Mouse (Mus musculus) intestine, embryonic 14.5 days (tissue): ENCODE data around the gene Got1. TPM values are rescaled to one million over a fixed set of nuclear protein-coding genes. Genes with fewer than 3 reads are reported as not detected.

ENCODE experiments used
- ATAC-seq: fragments of 200-750 bp; cut with Nextera tagmentation; replicated peaks from 2 replicates; pipeline ENCODE4 v1.8.0; 2017; ENCODE audit warnings: low read depth, moderate number of reproducible peaks, moderate TSS enrichment, moderate library complexity; ENCODE audit not compliant: low FRiP score, low TSS enrichment
- DNase-seq: peaks from one replicate; pipeline ENCODE4 v3.0.0-alpha.2; 2018; ENCODE audit warnings: low spot score
- H3K27ac ChIP-seq: fragments of 300-500 bp; sonication (generic); 2 replicates; pipeline ENCODE4 v1.5.1; 2014; ENCODE audit warnings: low read depth, mild to moderate bottlenecking, control low read depth
- H3K27me3 ChIP-seq: fragments of 300-500 bp; sonication (generic); replicated peaks from 2 replicates; pipeline ENCODE4 v1.6.1; 2014; ENCODE audit warnings: low read length, control low read depth; ENCODE audit not compliant: control insufficient read depth, insufficient read depth
- H3K36me3 ChIP-seq: fragments of 300-500 bp; sonication (generic); 2 replicates; pipeline ENCODE4 v1.6.1; 2014; ENCODE audit warnings: low read length, control low read depth; ENCODE audit not compliant: control insufficient read depth, insufficient read depth
- H3K4me1 ChIP-seq: fragments of 300-500 bp; sonication (generic); replicated peaks from 2 replicates; pipeline ENCODE4 v1.6.1; 2014; ENCODE audit warnings: low read length, control low read depth, mixed read lengths; ENCODE audit not compliant: control insufficient read depth, insufficient read depth
- H3K4me2 ChIP-seq: fragments of 300-500 bp; sonication (generic); 2 replicates; pipeline ENCODE4 v1.6.1; 2014; ENCODE audit warnings: low read length
- H3K4me3 ChIP-seq: fragments of 300-500 bp; sonication (generic); 2 replicates; pipeline ENCODE4 v1.5.1; 2014; ENCODE audit warnings: low read depth, low read length, control low read depth, mixed read lengths
- H3K9ac ChIP-seq: fragments of 300-500 bp; sonication (generic); 2 replicates; pipeline ENCODE4 v1.6.1; 2014; ENCODE audit warnings: mild to moderate bottlenecking, low read length
- H3K9me3 ChIP-seq: fragments of 300-500 bp; sonication (generic); 2 replicates; pipeline ENCODE4 v1.6.1; 2016; ENCODE audit warnings: low read length, control low read depth; ENCODE audit not compliant: control insufficient read depth
- WGBS: fragments of 180-500 bp; shearing (Covaris S2); extraction: QIAGEN DNeasy Blood & Tissue Kit; methylation state at CpG from one replicate; pipeline ENCODE4 v1.1.7; 2014; 5-methylcytosine and 5-hydroxymethylcytosine counted together
- polyA plus RNA-seq: library from polyadenylated mRNA; unstranded; fragments of >200 nt; fragmentation: Nextera tagmentation; extraction: Ambion mirVana; gene quantifications from 2 replicates; pipeline ENCODE4 v1.2.1, GENCODE M21; 2014

Got1 gene
- polyA plus RNA-seq, 1 experiment from 2014 or later, result 35.8 TPM

GRCm38 (mm10) chr19:43487429-43487828 is 37.0 kb downstream of the Got1 start:
- no peaks in the 10 kb centered on the region for H3K4me1 ChIP-seq
- 34% methylated on average over 3 of the region's 3 CpGs for WGBS
- H3K36me3 ChIP-seq, result no peaks in the 10 kb centered on the region
- no peak overlapping the region for H3K27ac ChIP-seq
- H3K9ac ChIP-seq, result no peak overlapping the region
- H3K27me3 ChIP-seq, result no peaks in the 10 kb centered on the region
- no peak overlapping the region for H3K4me2 ChIP-seq
- H3K4me3 ChIP-seq, result no peak overlapping the region
- ATAC-seq (no peak), DNase-seq (no peak)
- H3K9me3 ChIP-seq, result no peaks in the 10 kb centered on the region

DNA sequence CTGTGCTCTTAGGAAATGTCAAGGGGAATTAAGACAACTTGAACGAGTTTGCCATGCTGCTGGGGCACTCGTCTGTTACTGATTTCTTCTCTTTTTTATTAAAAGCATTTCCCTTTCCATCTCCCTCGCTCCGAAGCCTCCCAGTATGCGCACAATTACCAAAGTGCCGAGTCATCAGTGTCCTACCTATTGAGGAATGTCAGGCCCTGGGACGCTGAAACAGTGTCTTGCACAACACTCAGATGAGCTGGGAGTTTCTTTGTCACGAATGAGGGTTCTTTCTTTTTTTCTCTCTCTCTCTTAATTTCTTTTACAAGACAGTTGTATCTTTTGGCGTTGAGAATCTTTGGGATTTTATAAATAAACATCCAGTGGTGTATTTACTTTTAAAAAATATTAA is 43.9 kb downstream of the Got1 start:
- H3K4me2 ChIP-seq, result no peak overlapping the region
- no peak overlapping the region for H3K9ac ChIP-seq
- no peaks in the 10 kb centered on the region for H3K27me3 ChIP-seq
- WGBS, result 68% methylated on average over 9 of the region's 9 CpGs
- no peak overlapping the region for H3K27ac ChIP-seq
- DNase-seq (no peak), ATAC-seq (no peak)
- H3K4me3 ChIP-seq, result no peak overlapping the region
- no peaks in the 10 kb centered on the region for H3K36me3 ChIP-seq
- H3K4me1 ChIP-seq, result no peaks in the 10 kb centered on the region
- no peaks in the 10 kb centered on the region for H3K9me3 ChIP-seq

- Histone ChIP-seq H3K4me3 (no peak overlapping the region), H3K9ac (no peak overlapping the region), H3K36me3 (no peaks in the 10 kb centered on the region), H3K27me3 (no peaks in the 10 kb centered on the region), H3K4me2 (no peak overlapping the region), H3K9me3 (no peaks in the 10 kb centered on the region), H3K4me1 (no peaks in the 10 kb centered on the region), H3K27ac (no peak overlapping the region)
- no peak for ATAC-seq
- DNase-seq, result no peak
- 84% methylated on average over 5 of the region's 5 CpGs for WGBS
Measured at GRCm38 (mm10) chr19:43479431-43479830, 45.0 kb downstream of the Got1 start.

DNA sequence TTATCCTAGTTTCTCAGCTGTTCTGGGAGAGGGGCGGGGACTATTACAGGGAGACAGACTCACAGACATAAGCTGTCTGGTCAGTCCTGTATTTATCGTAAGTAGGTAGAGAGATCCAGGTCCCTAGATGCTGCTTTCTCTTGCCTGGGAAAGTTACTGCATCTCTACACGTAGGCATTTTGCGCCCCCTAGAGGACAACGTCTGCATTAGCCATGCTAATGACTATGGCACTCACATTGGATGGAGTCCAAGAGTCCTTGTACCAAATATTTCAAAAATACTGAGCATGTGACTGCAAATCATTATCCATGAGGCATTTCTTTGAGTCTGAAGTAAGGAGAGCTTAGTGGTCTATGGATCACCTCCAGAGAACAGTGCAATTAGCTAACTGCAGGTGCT is 45.5 kb downstream of the Got1 start:
- ATAC-seq (no peak), DNase-seq (peak; percentile 75)
- H3K9ac ChIP-seq, result no peak overlapping the region
- H3K9me3 ChIP-seq, result no peaks in the 10 kb centered on the region
- H3K4me1 ChIP-seq, result no peaks in the 10 kb centered on the region
- H3K4me3 ChIP-seq, result no peak overlapping the region
- H3K4me2 ChIP-seq, result no peak overlapping the region
- H3K27me3 ChIP-seq, result no peaks in the 10 kb centered on the region
- no peaks in the 10 kb centered on the region for H3K36me3 ChIP-seq
- WGBS, result 20% methylated on average over 5 of the region's 5 CpGs
- no peak overlapping the region for H3K27ac ChIP-seq

DNA sequence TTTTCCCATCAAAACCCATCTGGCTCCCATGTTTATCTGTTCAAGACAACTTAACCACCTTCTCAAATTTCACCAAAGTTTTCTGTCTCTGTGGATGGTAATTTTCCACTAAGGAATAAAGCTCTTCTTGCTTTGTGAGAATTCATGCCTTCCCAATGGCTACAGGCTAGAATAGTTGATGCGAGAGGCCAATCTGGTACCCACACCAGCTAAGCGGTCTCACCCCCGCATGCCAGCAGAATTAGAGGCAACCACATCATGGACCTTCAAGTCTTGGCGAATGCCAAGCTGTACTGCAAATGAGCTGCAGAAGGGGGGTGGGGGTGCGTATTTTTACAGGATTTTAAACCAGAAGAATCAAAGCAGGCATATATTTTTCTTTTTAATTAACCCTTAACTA is 47.0 kb downstream of the Got1 start:
- 89% methylated on average over 5 of the region's 5 CpGs for WGBS
- Histone ChIP-seq H3K36me3 (no peaks in the 10 kb centered on the region), H3K4me1 (no peaks in the 10 kb centered on the region), H3K27me3 (no peaks in the 10 kb centered on the region), H3K27ac (no peak overlapping the region), H3K9ac (no peak overlapping the region), H3K4me2 (no peak overlapping the region), H3K9me3 (no peaks in the 10 kb centered on the region), H3K4me3 (no peak overlapping the region)
- ATAC-seq (no peak), DNase-seq (no peak)

- Histone ChIP-seq H3K4me3 (no peak overlapping the region), H3K9ac (no peak overlapping the region), H3K4me1 (no peaks in the 10 kb centered on the region), H3K4me2 (no peak overlapping the region), H3K9me3 (no peaks in the 10 kb centered on the region), H3K36me3 (no peaks in the 10 kb centered on the region), H3K27ac (no peak overlapping the region), H3K27me3 (no peaks in the 10 kb centered on the region)
- no peak for ATAC-seq
- no peak for DNase-seq
- WGBS, result 62% methylated on average over 7 of the region's 7 CpGs
Measured at GRCm38 (mm10) chr19:43476063-43476462, 48.3 kb downstream of the Got1 start.

DNA sequence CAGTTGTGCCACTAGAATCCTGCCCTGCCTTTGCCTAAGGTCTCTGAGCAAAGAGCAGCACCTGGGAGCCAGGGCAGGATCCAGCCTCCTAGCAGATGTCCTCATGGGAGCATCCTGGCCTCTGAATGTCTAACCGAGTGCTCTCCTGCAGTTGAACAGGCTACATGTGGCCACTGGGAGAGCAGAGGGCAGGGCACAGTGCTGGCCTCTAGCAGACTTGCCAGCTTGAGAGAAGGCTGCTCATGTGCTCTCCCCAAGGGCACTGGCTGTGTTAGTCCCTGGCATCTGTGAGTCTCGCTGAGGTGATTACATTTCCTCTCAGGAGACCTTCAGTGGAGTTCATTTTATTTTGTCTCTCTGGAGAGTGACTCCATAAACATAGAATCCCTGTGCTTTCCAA is 48.8 kb downstream of the Got1 start:
- Histone ChIP-seq H3K36me3 (no peaks in the 10 kb centered on the region), H3K4me1 (no peaks in the 10 kb centered on the region), H3K27ac (no peak overlapping the region), H3K4me3 (no peak overlapping the region), H3K9me3 (no peaks in the 10 kb centered on the region), H3K4me2 (no peak overlapping the region), H3K27me3 (no peaks in the 10 kb centered on the region), H3K9ac (no peak overlapping the region)
- no peak for ATAC-seq
- WGBS, result 42% methylated on average over 2 of the region's 2 CpGs
- no peak for DNase-seq

DNA sequence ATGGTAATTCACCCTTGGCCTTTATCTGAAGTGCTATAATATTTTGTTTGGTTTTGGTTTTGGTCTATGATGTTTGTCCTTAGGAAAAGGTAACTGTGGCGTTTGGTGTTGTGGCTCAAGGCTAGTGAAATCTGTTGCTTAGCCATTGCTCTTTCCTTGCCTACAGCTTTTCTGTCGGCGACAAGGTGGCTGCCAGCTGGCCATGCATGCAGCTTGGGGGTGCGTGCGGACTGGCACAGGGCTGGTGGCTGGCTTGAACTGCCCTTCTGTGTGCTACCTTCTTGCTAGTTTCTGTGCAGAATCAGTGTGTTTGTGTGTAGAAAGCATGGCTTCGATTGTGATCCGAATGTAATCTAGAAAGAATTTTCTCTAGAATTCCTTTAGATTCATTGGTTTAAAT is 51.6 kb downstream of the Got1 start:
- Histone ChIP-seq H3K4me1 (no peaks in the 10 kb centered on the region), H3K4me3 (no peak overlapping the region), H3K36me3 (no peaks in the 10 kb centered on the region), H3K9ac (no peak overlapping the region), H3K4me2 (no peak overlapping the region), H3K27ac (no peak overlapping the region), H3K27me3 (no peaks in the 10 kb centered on the region), H3K9me3 (no peaks in the 10 kb centered on the region)
- DNase-seq (no peak), ATAC-seq (no peak)
- WGBS, result 86% methylated on average over 7 of the region's 7 CpGs

DNA sequence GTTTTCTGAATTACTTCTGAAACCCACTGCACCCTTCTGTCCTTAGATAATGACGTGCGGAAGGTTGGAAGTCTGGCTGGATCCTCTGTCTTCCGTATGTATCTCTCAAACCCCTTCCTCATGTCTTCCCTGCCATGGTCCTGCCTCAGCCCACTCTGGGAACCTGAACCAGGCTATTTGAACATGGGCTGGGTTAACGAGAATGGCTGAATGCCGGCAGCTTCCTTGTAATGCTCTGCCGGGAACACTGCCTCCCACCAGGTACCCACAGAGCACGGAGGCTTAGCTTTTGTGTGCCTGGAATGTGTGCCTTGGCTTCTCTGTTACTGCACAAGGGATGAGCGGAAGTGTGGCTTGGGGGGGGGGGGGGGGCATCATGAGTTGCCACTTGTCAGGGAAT is 52.1 kb downstream of the Got1 start:
- ATAC-seq (no peak), DNase-seq (no peak)
- WGBS, result 84% methylated on average over 8 of the region's 8 CpGs
- Histone ChIP-seq H3K27me3 (no peaks in the 10 kb centered on the region), H3K4me1 (no peaks in the 10 kb centered on the region), H3K4me3 (no peak overlapping the region), H3K9ac (no peak overlapping the region), H3K4me2 (no peak overlapping the region), H3K36me3 (no peaks in the 10 kb centered on the region), H3K27ac (no peak overlapping the region), H3K9me3 (no peaks in the 10 kb centered on the region)
